Mouse (Mus musculus): ENCODE results near the gene Ahsg.

- TF ChIP-seq CTCF (IDR thresholded peaks at IDR 0.05; ENCODE audit: extremely low read depth, insufficient read depth, insufficient read length, insufficient replicate concordance) (no peak), POLR2A (IDR thresholded peaks at IDR 0.05; ENCODE audit: low read depth, low read length) (no peak)
Measured at GRCm38 (mm10) chr16:22901326-22901725, 10.2 kb downstream of the Ahsg start.
